Mouse (Mus musculus) ES-E14 (cell line): ENCODE measurements around the gene Synpr. TPM values are rescaled to one million over a fixed set of nuclear protein-coding genes. Genes with fewer than 3 reads are reported as not detected.

Experiments used
- DNase-seq: peaks from one replicate; pipeline ENCODE4 v3.0.0-alpha.2; 2013; ENCODE audit warnings: low read depth, low spot score
- H3K27ac ChIP-seq: 2 replicates; pipeline ENCODE4 v1.5.1; 2012; ENCODE audit warnings: low read depth, mild to moderate bottlenecking, low read length, moderate library complexity, mixed read lengths; ENCODE audit not compliant: poor library complexity, insufficient read depth, severe bottlenecking
- H3K36me3 ChIP-seq: 2 replicates; pipeline ENCODE4 v1.6.1; 2012; ENCODE audit warnings: mild to moderate bottlenecking, low read length, moderate library complexity, mixed read lengths; ENCODE audit not compliant: control insufficient read depth, poor library complexity, insufficient read depth, severe bottlenecking
- H3K4me1 ChIP-seq, 2 experiments: fragments of 150-350 bp in 1 of 2; sonication (generic) in 1 of 2; 2 replicates each; pipeline ENCODE4 v1.6.1; 2012; ENCODE audit warnings: low read length in 2 of 2, mild to moderate bottlenecking in 1 of 2, mixed read lengths in 1 of 2; ENCODE audit not compliant: control insufficient read depth in 2 of 2, insufficient read depth in 2 of 2, poor library complexity in 1 of 2
- H3K4me3 ChIP-seq, 2 experiments: fragments of 150-350 bp in 1 of 2; sonication (generic) in 1 of 2; 2 replicates each; pipeline ENCODE4 v1.5.1; 2012; ENCODE audit warnings: low read length in 2 of 2, low read depth in 1 of 2, mild to moderate bottlenecking in 1 of 2, mixed read lengths in 1 of 2; ENCODE audit not compliant: insufficient read depth in 1 of 2, poor library complexity in 1 of 2, severe bottlenecking in 1 of 2
- H3K9ac ChIP-seq: 2 replicates; pipeline ENCODE4 v1.6.1; 2012; ENCODE audit warnings: low read depth, mild to moderate bottlenecking, low read length, mixed read lengths; ENCODE audit not compliant: poor library complexity, insufficient read depth, severe bottlenecking
- H3K9me3 ChIP-seq: fragments of 150-350 bp; sonication (generic); 2 replicates; pipeline ENCODE4 v1.6.1; 2012; ENCODE audit warnings: low read depth, mild to moderate bottlenecking, low read length; ENCODE audit not compliant: control insufficient read depth, insufficient read depth
- CHD2 ChIP-seq: IDR thresholded peaks from 2 replicates; pipeline ENCODE4 v1.6.1; 2014; ENCODE audit warnings: mild to moderate bottlenecking, low read depth, low read length, inconsistent platforms
- HCFC1 ChIP-seq: IDR thresholded peaks from 2 replicates; pipeline ENCODE4 v1.6.1; 2012; ENCODE audit warnings: low read length, inconsistent platforms, borderline replicate concordance; ENCODE audit not compliant: insufficient read depth
- MAFK ChIP-seq: IDR thresholded peaks from 2 replicates; pipeline ENCODE4 v1.6.1; 2014; ENCODE audit warnings: mild to moderate bottlenecking, low read depth, low read length, inconsistent platforms; ENCODE audit not compliant: insufficient read depth
- ZC3H11A ChIP-seq: IDR thresholded peaks from 2 replicates; pipeline ENCODE4 v1.6.1; 2012; ENCODE audit warnings: low read depth, mild to moderate bottlenecking, inconsistent platforms, low read length, borderline replicate concordance
- ZNF384 ChIP-seq: IDR thresholded peaks from 2 replicates; pipeline ENCODE4 v1.6.1; 2012; ENCODE audit warnings: low read depth, low read length, inconsistent platforms
- in situ Hi-C, 2 experiments: fragments of 600-800 bp; cut with MboI; formaldehyde crosslinking; loops; one replicate each; pipeline ENCODE4 v1.15.1; 2025; ENCODE audit warnings: low sequenced_read_pairs in 2 of 2, inconsistent platforms in 1 of 2; ENCODE audit not compliant: unreplicated experiment in 2 of 2
- total RNA-seq: library from RNA; depleted of rRNA; stranded (reverse); fragments of 300-350 nt; gene quantifications from 2 replicates; pipeline ENCODE4 v1.2.3, GENCODE M21; 2012

The Synpr gene
- total RNA-seq, 1 experiment, result 0.22 TPM

DNA sequence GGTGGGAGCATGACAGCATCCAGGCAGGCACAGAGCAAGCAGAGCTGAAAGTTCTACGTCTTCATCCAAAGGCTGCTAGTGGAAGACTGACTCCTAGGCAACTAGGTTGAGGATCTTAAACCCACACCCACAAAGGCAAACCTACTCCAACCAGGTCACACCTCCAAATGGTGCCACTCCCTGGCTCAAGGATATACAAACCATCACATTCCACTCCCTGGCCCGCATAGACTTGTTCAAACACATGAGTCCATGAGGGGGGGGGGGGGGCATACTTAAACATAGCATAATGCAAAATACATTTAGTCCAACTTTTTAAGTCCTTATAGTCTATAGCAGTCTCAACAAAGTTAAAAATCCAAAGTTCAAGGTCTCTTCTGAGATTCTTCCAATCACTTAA is 312.6 kb downstream of the Synpr start:
- no peak overlapping the region for H3K27ac ChIP-seq
- no peak overlapping the region for H3K4me3 ChIP-seq
- no peaks in the 10 kb centered on the region for H3K36me3 ChIP-seq
- TF ChIP-seq HCFC1 (no peak), CHD2 (no peak), ZNF384 (no peak), ZC3H11A (no peak), MAFK (no peak)
- no peak overlapping the region for H3K9ac ChIP-seq
- DNase-seq, result no peak
- H3K4me1 ChIP-seq, result no peaks in the 10 kb centered on the region
- no peaks in the 10 kb centered on the region for H3K9me3 ChIP-seq
- in situ Hi-C loops, result no loop called here

DNA sequence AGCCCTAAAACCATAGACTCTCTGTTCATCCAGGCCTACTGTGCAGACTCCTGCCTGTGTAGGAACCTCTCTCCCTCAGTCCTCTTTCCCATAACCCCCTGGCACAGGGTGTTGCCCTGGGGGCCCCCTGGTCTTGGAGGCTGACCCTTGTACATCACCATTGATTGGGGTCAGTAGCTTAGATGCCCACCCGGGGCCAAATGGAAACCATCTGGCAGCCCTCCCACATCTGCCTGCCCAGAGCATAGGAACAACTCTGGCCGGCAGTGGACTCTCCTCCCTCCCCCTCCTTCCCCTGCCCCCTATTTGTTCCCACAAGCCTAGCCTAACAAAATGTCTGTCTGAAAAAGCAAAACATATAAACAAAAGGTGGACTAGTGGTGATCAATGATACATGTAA is 336.0 kb downstream of the Synpr start:
- TF ChIP-seq MAFK (no peak), HCFC1 (no peak), ZNF384 (no peak), CHD2 (no peak), ZC3H11A (no peak)
- Histone ChIP-seq H3K4me1 (no peaks in the 10 kb centered on the region), H3K36me3 (no peaks in the 10 kb centered on the region), H3K27ac (no peak overlapping the region), H3K4me3 (no peak overlapping the region), H3K9ac (no peak overlapping the region), H3K9me3 (no peaks in the 10 kb centered on the region)
- in situ Hi-C loops, result no loop called here
- DNase-seq, result no peak

DNA sequence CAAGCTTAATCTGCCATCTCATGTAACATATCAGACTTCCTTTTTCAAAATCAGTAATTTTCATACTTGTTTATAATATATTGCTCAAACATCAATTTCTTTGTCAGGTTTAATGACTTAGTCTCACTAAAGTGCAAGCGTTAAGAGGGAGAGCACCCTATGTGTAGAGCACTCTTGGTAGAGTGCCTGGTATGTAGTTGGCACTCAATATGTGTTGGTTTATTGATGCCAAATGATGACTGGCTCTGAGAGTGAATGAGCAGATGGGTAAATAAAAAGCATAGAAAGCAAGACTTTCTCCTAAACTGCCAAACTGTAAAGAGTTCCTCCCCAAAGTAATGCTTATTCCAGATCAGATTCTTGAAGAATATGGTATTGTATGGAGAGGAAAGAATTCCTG is 365.3 kb downstream of the Synpr start:
- H3K27ac ChIP-seq, result no peak overlapping the region
- H3K9me3 ChIP-seq, result no peaks in the 10 kb centered on the region
- no peak for DNase-seq
- no peaks in the 10 kb centered on the region for H3K4me1 ChIP-seq
- TF ChIP-seq CHD2, result no peak
- no peak for TF ChIP-seq MAFK
- no peak for TF ChIP-seq ZC3H11A
- no peaks in the 10 kb centered on the region for H3K36me3 ChIP-seq
- H3K4me3 ChIP-seq, result no peak overlapping the region
- in situ Hi-C loops, result no loop called here
- H3K9ac ChIP-seq, result no peak overlapping the region

DNA sequence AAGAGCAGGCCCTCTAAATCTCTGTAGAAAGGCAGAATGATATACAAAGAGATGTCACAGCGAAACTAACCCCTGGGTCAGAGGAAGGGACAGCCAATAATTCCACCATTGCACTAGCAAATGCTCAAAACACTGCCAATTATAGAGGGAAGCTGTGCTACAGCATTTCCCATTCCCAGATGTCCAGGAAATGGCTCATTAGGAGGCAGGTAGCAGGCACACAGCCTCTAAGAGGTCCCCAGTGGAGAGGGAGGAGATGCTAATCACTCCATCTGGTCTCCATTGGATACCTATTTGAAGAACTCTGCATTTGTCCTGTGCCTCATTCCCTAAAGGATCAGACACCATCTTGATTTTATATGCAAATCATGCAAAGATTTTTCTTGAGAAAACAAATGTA is 366.5 kb downstream of the Synpr start:
- H3K4me1 ChIP-seq, result no peaks in the 10 kb centered on the region
- H3K36me3 ChIP-seq, result no peaks in the 10 kb centered on the region
- TF ChIP-seq ZC3H11A (no peak), CHD2 (no peak)
- no peak overlapping the region for H3K27ac ChIP-seq
- DNase-seq, result no peak
- H3K4me3 ChIP-seq, result no peak overlapping the region
- in situ Hi-C loops, result no loop called here
- H3K9ac ChIP-seq, result no peak overlapping the region
- no peaks in the 10 kb centered on the region for H3K9me3 ChIP-seq

DNA sequence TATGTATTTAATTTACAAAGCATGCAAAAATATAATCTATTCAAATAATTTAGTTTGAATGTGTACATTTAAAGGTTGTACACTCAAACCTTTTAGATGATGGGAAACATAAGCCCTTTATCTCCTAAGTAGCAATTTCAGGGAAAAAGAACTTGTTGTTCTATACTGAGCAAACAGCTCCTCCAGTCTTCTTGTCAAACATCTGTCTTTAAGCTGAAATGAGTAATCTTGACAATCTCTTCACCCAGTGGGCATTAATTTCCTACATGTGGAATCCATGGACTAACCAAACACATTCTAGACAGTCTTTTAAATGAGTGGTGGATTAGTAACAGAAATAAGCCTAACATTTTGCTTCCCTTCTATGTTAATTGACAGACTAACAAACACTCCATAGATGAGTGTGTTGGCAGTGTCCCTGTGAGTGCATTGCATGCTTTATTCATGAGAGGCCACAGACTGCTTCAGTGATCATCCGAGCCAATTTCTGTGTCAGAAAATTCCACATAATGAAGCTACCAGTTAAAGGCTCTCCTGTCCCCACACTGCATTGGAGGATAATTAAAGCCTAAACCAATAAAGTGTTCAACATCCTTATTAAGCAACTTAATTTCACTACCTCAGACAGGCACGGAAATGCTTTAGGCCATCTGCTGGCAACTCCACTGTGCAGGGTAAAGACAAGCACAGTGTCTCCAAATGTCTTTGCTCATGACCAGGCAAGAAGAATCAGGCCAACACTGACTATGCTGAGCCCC is 367.1 kb downstream of the Synpr start:
- DNase-seq, result no peak
- TF ChIP-seq CHD2 (no peak), ZC3H11A (no peak), ZNF384 (no peak), MAFK (no peak), HCFC1 (no peak)
- Histone ChIP-seq H3K4me3 (no peak overlapping the region), H3K4me1 (no peaks in the 10 kb centered on the region), H3K36me3 (no peaks in the 10 kb centered on the region), H3K27ac (no peak overlapping the region), H3K9me3 (no peaks in the 10 kb centered on the region), H3K9ac (no peak overlapping the region)
- in situ Hi-C loops, result no loop called here
